Mouse (Mus musculus): ENCODE results near the gene Chd2.

Gene Chd2

GRCm38 (mm10) chr7:73392359-73392758, 149.3 kb downstream of the Chd2 start:
- Histone ChIP-seq H3K36me3 (ENCODE audit: control insufficient read depth, insufficient read depth, low read length, poor library complexity, severe bottlenecking) (no peaks in the 10 kb centered on the region), H3K27me3 (ENCODE audit: control insufficient read depth, insufficient read depth, low read length, poor library complexity, severe bottlenecking) (no peaks in the 10 kb centered on the region)
- no peak for DNase-seq (ENCODE audit: low read depth, low spot score)

- DNase-seq (ENCODE audit: low read depth, low spot score) = no peak
- Histone ChIP-seq H3K27me3 (ENCODE audit: control insufficient read depth, insufficient read depth, low read length, poor library complexity, severe bottlenecking) (no peaks in the 10 kb centered on the region), H3K36me3 (ENCODE audit: control insufficient read depth, insufficient read depth, low read length, poor library complexity, severe bottlenecking) (no peaks in the 10 kb centered on the region)
Measured at GRCm38 (mm10) chr7:73391518-73392321, 149.9 kb downstream of the Chd2 start.

DNA sequence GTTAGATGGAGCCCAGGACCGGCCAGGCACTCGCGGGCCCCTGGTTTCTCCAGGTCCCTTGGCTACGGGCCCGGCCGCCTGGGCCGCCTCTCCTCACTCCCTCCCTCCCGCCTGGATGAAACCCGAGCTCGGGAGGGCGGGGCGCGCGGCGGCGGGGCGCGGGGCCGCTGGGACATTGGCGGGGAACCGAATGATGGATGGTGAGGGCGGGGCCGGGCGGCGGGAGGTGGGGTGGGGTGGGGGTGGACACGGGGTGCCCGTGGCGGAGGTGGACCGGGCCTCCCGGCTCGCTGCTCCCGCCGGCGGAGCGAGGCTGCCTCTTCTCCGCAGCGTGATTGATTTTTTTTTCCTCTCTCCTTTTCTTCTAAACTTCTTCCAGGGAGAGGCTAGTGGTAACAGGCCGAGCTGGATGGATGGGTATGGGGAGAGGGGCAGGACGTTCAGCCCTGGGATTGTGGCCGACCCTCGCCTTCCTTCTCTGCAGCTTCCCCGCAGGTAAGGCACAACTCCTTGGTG, 150.6 kb downstream of the Chd2 start:
- H3K36me3 ChIP-seq (ENCODE audit: control insufficient read depth, insufficient read depth, low read length, poor library complexity, severe bottlenecking) = no peaks in the 10 kb centered on the region
- no peak for DNase-seq (ENCODE audit: low read depth, low spot score)
- no peaks in the 10 kb centered on the region for H3K27me3 ChIP-seq (ENCODE audit: control insufficient read depth, insufficient read depth, low read length, poor library complexity, severe bottlenecking)

DNA sequence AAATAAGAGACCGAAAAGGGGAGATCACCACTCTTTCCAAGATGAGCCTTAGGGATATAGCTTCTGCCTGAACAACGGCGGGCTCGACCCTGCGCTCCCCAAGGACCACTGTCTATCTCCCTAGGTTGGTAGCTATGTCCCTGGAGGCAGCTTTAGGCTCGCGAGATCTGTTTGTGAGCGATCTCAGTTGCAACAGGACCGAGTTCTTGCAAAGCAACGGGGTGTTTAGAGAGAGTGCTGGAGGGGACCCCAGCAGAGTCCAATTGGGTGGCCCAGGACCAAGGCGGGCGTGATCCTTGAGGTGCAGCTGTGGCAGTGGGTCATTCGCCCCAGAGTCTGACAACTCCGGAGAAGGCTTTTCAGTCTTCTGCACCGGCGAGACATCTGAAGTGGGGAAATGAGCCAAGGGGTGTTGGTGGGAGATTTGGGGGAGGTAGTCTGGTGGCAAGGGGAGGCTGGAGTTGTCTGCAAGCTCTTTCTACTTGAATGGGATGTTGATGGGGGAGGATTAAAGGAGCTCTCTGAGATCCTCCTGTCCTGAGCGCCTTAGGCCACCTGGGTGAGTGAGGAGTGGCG, 151.1 kb downstream of the Chd2 start:
- no peak for DNase-seq (ENCODE audit: low read depth, low spot score)
- Histone ChIP-seq H3K27me3 (ENCODE audit: control insufficient read depth, insufficient read depth, low read length, poor library complexity, severe bottlenecking) (no peaks in the 10 kb centered on the region), H3K36me3 (ENCODE audit: control insufficient read depth, insufficient read depth, low read length, poor library complexity, severe bottlenecking) (no peaks in the 10 kb centered on the region)

DNA sequence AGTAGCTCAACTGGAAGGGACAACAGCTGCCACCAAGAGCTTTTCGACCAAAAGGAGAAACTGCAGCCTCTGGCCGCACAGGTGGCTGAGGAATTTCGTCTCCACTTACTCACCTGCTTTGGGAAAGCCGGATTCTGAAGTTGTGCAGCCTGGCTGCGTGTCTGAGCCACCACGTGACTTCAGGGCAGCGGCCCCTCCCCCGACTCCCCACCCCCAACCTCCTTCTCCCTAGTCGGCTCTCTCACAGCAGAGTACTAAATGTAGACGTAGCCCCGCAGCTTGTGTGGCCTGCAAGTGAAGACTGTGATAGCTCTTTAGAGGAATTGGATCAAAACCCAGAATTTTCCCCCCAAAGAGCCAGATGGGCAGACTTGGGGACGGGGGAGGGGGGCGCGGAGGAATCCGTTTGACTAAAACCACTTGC, 151.7 kb downstream of the Chd2 start:
- DNase-seq (ENCODE audit: low read depth, low spot score) = no peak

GRCm38 (mm10) chr7:73389419-73389818, 152.2 kb downstream of the Chd2 start:
- Histone ChIP-seq H3K36me3 (ENCODE audit: control insufficient read depth, insufficient read depth, low read length, poor library complexity, severe bottlenecking) (no peaks in the 10 kb centered on the region), H3K27me3 (ENCODE audit: control insufficient read depth, insufficient read depth, low read length, poor library complexity, severe bottlenecking) (no peaks in the 10 kb centered on the region)
- no peak for DNase-seq (ENCODE audit: low read depth, low spot score)

More for the DNA sequence above, 151.7 kb downstream of the Chd2 start:
- no peaks in the 10 kb centered on the region for H3K27me3 ChIP-seq (ENCODE audit: control insufficient read depth, insufficient read depth, low read length, poor library complexity, severe bottlenecking)
- no peaks in the 10 kb centered on the region for H3K36me3 ChIP-seq (ENCODE audit: control insufficient read depth, insufficient read depth, low read length, poor library complexity, severe bottlenecking)

GRCm38 (mm10) chr7:73388866-73389265, 152.8 kb downstream of the Chd2 start:
- Histone ChIP-seq H3K27me3 (ENCODE audit: control insufficient read depth, insufficient read depth, low read length, poor library complexity, severe bottlenecking) (no peaks in the 10 kb centered on the region), H3K36me3 (ENCODE audit: control insufficient read depth, insufficient read depth, low read length, poor library complexity, severe bottlenecking) (no peaks in the 10 kb centered on the region)
- DNase-seq (ENCODE audit: low read depth, low spot score) = no peak

DNA sequence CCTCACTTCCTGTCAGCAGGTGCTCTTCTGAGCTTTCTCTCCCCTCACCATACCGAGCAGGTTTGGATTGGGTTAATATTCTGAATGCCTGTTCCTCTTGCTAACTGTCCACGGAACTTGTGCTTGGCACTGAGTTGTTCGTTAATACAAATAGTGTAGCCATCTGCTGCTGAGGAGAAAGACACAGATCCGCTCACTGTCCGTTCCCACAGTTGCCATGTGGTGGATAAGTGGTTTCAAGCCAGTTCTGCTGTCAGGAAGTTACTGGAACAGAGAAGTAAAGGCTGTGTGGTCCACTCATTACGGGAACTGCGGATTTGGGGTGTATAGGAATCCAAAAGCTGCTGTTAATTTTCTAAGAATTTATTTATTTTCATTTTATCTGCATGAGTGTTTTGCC, 158.8 kb downstream of the Chd2 start:
- Histone ChIP-seq H3K27me3 (ENCODE audit: control insufficient read depth, insufficient read depth, low read length, poor library complexity, severe bottlenecking) (no peaks in the 10 kb centered on the region), H3K36me3 (ENCODE audit: control insufficient read depth, insufficient read depth, low read length, poor library complexity, severe bottlenecking) (no peaks in the 10 kb centered on the region)
- DNase-seq (ENCODE audit: low read depth, low spot score) = no peak

GRCm38 (mm10) chr7:73378034-73378433, 163.6 kb downstream of the Chd2 start:
- no peak for DNase-seq (ENCODE audit: low read depth, low spot score)
- H3K36me3 ChIP-seq (ENCODE audit: control insufficient read depth, insufficient read depth, low read length, poor library complexity, severe bottlenecking) = no peaks in the 10 kb centered on the region

GRCm38 (mm10) chr7:73377307-73377706, 164.3 kb downstream of the Chd2 start:
- Histone ChIP-seq H3K36me3 (ENCODE audit: control insufficient read depth, insufficient read depth, low read length, poor library complexity, severe bottlenecking) (no peaks in the 10 kb centered on the region), H3K27me3 (ENCODE audit: control insufficient read depth, insufficient read depth, low read length, poor library complexity, severe bottlenecking) (no peaks in the 10 kb centered on the region; the same call in 1 of the 2 replicates)
- DNase-seq (ENCODE audit: low read depth, low spot score) = no peak

More at GRCm38 (mm10) chr7:73378034-73378433, 163.6 kb downstream of the Chd2 start:
- H3K27me3 ChIP-seq (ENCODE audit: control insufficient read depth, insufficient read depth, low read length, poor library complexity, severe bottlenecking) = no peaks in the 10 kb centered on the region
